Mouse (Mus musculus) MEL-GATA-1-ER (cell line): ENCODE data around the gene 1700001J03Rik.
"Not testable (repeated sequence)": the region's sequence is repeated elsewhere in the genome, so short reads cannot be mapped to it uniquely, and the experiment has no call there.

ENCODE experiments used
- DNase-seq: peaks from one replicate; pipeline ENCODE4 v3.0.0-alpha.2; 2012; ENCODE audit warnings: low read depth; ENCODE audit errors: extremely low read depth

1700001J03Rik gene

DNA sequence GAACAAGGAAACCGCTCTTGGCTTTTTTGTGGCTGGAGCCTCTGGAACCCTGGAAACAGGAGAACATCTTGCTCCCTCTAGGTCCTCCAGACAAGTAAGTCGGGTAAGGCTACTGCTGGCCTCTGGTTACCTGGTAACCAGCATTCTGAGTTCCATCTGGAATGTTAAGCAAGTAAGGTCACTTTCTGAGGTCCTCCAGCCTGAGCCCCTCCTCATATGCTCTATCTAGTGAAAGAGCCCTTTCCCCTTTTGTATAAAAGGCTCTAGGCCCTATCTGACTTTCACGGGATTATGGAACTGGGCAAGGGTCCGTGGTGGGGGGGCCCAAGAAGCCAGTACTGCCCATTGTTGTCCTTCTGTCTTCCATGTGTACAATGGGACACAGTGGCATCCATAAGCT, at the start of gene 1700001J03Rik:
TSS of gene 1700001J03Rik (minus strand) at position 101 of the 400 bp plus-strand sequence.
- not testable (repeated sequence) for DNase-seq

- DNase-seq = no peak
These were observed 49.2 kb upstream of the 1700001J03Rik start for GRCm38 (mm10) chr5:146234336-146234735.

GRCm38 (mm10) chr5:146232816-146233215, 47.7 kb upstream of the 1700001J03Rik start:
- DNase-seq = no peak

- DNase-seq = no peak
These were observed 47.1 kb upstream of the 1700001J03Rik start for GRCm38 (mm10) chr5:146232056-146232675.

GRCm38 (mm10) chr5:146231655-146231996, 46.5 kb upstream of the 1700001J03Rik start:
- DNase-seq = peak; percentile 52

DNA sequence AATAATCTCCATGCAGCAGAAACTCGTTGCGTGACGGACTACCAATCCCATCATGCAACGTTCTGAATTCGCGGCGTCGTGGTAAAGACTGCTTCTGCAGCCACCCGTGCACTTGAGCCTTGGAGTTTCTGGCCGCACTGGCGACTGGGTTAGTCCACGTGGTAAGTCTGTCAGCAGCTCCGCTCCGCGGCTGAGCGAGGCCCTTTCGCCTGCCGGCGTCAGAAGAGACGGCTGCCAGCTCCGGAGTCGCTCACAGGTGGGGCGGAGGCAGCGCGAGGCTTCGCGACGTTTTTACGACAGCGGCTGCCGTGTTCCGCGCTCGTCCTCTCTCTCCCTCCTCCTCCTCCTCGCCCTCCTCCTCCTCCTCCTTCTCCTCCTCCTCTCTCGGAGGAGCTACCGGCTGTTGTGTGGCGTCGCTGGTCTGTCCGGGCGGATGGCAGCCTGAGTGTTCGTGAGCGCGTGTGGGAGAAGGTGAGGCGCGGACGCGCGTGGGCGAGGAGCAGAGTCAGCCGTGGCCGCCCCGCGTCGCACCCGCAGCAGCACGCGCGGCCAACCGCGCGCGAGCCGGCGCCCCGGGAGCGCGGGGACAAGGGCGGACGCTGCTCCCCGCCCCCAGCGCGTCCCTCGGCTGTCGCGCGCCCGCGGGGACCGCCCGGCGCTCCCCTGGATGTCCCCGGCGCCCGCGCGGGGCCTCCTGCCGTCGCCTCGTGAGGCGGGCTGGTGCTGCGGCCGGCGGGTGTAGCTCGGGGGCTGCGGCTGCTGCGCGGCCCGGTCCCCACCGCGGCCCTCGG, 46.0 kb upstream of the 1700001J03Rik start, which contains the start of gene Cdk8:
TSS of gene Cdk8 (plus strand) at position 367 of the 791 bp plus-strand sequence.
- DNase-seq = peak; percentile 97

DNA sequence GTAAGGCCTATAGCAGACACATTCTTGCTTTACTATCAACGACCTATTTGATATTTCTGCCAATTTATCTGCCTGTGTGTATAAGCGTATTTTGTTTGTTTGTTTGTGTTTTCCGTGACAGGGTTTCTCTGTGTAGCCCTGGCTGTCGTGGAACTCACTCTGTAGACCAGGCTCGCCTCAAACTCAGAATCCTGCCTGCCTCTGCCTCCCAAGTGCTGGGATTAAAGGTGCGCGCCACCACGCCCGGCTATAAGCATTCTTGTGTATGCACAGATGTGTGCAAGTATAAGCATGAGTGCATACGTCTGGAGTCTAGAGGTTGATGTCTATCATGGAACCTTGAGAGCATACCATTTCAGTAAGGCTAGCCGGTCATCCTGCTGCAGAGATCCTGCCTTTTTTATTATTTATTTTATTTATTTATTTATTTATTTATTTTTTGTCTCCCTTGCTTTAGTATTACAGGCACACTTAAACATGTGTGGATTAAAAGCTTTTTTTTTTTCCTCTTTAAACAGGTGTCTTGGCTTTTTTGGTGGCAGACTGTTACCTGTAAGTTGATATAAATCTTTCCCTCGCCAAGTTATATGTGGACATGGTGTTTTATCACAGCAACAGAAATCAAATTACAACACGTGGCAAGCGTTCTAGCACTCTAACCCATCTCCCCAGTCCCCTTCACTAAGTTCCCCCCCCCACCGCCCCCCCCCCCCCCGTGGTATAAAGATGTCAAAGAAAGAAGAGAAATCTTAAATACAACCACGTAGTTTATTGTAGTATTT, 45.0 kb upstream of the 1700001J03Rik start:
- no peak for DNase-seq

DNA sequence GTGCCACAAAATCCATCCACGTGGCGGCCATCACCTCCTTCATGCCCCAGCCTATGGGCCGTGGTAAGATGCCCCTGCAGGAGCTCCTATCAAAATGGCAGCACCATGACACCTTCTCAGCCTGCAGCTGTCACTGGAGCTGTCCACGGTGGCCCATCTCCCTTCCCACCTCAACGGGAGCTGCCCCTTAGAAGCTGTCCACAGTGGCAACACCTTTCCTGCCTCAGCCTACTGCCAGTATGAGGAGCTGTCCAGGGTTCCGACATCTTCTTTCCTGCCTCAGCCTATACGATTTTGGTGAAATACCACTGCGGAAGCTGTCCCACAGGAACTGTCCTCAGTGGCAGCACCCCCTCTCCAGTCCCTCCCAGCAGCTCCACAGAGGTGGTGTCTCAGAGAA, 42.4 kb upstream of the 1700001J03Rik start:
- DNase-seq = no peak

DNA sequence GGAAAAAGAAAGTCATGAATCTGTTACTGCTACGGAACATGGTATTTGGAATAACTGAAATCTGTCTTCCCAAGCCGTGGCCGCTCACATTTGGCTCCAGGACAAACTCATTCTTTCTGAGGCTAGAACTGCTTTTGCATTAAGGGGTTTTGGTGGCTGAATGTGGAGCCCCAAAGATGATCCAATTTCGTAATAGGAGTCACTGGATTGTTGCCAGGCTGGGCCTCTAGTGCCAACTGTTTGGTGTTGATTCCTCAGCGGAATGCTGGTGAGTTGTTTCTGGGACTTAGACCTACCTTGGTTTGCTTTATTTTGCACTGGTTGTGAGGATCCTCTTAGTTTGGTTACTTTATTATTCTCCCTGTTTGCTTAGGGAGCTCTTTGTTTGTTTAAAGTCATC, 38.7 kb upstream of the 1700001J03Rik start:
- no peak for DNase-seq

DNA sequence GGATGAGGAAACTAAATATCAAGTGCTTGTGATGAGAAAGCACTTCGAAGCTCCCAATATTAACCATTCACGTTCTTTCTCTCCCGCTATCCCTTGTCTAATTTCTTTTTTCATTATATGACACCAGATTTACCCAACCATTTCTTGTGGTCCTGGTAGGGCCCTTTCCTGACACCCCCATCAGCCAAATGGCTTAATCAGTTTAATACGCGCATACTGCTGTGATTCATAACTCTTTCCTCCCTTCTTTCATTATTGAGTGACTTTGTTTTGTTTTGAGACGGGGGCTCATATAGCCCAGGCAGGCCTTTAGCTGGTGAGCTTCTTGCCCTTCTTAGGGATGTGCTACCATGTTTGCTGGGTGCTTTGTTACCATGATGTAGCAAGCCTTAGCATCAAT, 36.6 kb upstream of the 1700001J03Rik start:
- no peak for DNase-seq

GRCm38 (mm10) chr5:146220879-146221714, 36.0 kb upstream of the 1700001J03Rik start, which contains the start of gene Rnf6:
TSS of gene Rnf6 (minus strand) at chr5:146221555.
- peak; percentile 99 for DNase-seq

DNA sequence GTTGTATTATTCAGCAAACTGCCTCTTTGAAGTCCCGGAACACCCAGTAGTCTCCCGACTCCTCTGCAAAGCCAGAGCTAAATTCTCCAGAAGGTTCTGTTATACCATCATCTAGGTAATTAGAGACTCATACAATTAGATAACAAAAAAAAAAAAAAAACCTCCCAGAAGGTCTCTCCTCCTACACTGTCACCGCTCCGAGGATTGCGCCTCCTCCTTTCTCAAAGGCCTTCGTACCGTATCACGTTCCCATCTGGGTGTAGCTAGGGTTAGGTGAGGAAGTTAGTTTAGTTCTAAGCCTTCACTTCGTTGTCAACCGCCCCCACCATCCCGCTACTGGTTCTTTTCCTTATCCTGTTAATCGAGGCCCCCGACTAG, 35.4 kb upstream of the 1700001J03Rik start:
- DNase-seq = no peak

- no peak for DNase-seq
These were observed 20.4 kb upstream of the 1700001J03Rik start for GRCm38 (mm10) chr5:146205537-146205936.

GRCm38 (mm10) chr5:146203921-146204320, 18.8 kb upstream of the 1700001J03Rik start:
- DNase-seq = no peak

DNA sequence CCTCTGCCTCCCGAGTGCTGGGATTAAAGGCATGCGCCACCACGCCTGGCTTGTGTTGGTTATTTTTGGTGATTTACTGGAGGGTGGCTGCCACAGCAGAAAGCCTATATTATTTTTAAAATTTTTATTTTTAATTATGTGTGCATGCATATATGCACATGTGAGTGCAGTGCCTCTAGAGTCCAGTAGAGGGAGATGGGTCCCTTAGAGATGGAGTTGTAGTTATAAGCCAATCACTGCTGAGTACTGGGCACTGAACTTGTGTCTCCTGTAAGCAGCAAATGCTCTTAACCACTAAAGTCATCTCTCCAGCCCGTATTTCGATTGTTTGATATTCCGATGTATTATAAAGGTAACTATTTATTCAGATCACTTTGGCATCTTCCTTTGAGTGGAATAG, 15.5 kb upstream of the 1700001J03Rik start:
- no peak for DNase-seq

DNA sequence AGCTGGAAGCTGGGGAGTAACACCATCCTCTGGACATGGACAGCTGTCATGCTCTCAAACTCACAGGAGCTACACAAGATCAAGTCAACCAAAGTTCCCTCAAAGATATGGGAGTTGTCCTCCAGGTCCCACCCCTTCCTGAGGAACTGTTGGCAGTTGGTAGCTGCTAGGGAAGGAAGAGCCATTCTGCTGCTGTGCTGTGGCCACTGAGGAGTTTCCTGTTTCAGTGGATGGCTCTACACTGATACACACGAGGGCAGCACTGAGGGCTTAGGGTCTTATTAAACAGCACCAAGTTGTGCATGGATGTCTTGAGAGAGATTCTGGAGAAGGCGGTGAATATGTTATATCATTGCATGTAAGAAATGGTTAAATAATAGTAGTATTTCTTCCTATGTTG, 14.4 kb upstream of the 1700001J03Rik start:
- DNase-seq = peak; percentile 47

DNA sequence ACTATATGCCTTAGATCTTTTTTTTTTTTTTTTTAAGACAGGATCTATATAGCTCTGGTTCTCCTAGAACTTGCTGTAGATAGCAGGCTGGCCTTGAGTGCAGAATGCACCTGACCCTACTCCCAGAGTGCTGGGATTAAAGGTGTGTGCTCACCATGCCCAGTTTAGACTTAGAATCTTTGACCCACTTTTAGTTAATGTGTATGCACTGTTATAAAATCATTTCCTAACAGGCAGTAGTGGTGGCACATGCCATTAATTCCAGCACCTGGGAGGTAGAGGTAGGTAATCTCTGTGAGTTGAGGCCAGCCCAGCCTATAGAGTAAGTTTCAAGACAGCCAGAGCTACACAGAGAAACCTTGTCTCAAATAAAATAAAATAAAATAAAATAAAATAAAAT, 14.0 kb upstream of the 1700001J03Rik start:
- no peak for DNase-seq

DNA sequence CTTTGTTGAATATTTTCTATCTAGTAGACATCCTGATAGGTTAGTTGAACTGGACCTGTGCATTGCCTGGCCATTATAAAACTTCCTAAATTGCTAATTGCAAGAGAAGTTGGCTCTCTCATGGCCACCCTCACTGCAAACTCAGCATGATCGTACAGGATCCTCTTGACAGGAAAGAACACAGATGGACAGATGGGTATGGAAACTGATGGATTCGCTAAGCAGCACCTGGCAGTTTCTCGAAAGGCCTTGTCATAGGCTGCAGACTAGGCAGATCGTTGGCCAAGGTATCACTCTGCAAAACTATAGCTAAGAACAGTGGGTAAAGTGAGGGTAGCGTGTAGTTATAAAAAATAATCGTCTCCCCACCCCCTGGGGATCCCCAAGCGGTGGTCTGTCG, 8.3 kb upstream of the 1700001J03Rik start:
- no peak for DNase-seq

GRCm38 (mm10) chr5:146190501-146191269, 5.6 kb upstream of the 1700001J03Rik start:
- DNase-seq = no peak

DNA sequence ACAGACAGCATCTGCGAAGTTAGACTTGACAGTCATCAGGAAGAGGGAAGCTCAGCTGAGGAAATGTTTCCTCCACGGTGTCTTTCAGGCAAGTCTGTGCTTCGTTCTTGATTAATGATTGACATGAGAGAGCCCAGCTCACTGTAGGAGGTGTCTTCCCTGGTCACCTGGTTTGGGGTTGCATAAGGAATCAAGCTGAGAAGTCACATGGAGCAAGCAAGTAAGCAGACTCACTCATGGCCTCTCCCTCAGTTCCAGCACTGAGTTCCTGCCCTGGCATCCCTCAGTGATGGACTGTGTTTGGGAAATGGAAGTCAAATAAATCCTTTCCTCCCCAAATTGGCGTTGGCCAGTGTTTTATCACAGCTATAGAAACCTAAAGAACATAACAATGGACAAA, 5.0 kb upstream of the 1700001J03Rik start:
- no peak for DNase-seq
